Mouse (Mus musculus): Measurements from ENCODE around the gene Sfpq.

GRCm38 (mm10) chr4:126990553-126990952 lies 30.6 kb upstream of the Sfpq start:
- TF ChIP-seq CTCF (IDR thresholded peaks at IDR 0.05; ENCODE audit: extremely low read depth, insufficient read depth, low read length), result no peak
- no peak for TF ChIP-seq POLR2A (IDR thresholded peaks at IDR 0.05; ENCODE audit: extremely low read depth, insufficient read depth, low read length)
